Mouse (Mus musculus) brain, embryonic 18.5 days (tissue): ENCODE measurements at regions not wholly inside any gene's neighbourhood (a gene's known extent, or its start where the extent isn't known, plus 50 kb on each side); places are given as distances from the start of the nearest gene placed in this dataset.
A peak's percentile ranks its signal among the peaks of the same experiment; 100 is the strongest.

Experiments
- DNase-seq: peaks from one replicate; pipeline ENCODE4 v3.0.0-alpha.2; 2012; ENCODE audit warnings: low read depth, low spot score

DNA sequence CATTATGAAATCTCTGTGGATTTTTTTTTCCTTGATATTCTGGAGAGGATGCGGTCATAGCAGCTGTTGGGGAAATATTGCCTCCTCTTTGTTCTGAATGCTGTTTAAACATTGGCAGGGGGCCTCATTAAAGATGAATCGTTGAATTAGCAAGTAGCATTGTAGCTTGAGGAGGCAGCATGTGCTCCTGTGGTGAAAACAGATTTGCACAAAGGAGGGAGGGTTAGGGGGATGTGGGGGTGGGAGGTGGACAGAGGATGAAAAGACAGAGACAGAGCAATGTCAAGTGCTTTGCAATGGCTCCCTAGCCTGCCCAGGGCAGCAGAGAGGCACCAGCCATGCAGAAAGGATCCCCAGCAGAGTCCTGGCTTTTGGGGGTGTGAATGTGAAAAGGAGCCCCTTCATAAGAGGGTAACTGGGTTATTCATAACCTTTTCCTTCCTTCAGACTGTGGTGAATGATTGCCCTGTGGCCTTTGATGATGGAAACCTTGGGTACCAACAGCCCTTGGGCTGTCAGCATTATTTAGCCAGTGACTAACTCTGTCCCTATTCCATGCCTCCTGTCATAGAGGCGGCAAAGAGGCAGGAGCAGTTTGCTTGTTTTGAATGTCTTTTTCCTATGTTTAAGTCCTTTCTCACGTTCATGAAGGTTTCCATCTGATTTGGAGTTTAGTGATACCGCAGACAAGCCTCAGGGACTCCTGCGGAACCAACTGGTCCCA is 1541.6 kb upstream of the Gulo start:
- DNase-seq, result no peak

DNA sequence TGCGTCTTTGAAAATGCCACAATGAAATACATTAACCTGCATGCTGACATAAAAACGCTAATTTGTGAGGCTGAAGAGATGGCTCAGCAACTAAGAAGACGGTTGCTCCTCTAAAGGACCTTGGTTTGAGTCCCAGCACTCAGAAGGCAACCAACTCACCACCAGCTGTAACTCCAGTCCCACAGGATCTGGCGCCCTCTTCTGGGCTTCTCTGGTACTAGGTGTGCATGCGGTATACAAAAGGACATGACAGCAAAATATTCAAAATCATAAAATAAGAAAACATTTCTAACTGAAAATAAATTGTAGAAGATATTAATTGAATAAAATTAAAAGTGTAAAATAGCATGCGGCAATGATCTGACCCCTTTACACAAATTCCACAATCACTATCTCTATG is 1539.7 kb upstream of the Gulo start:
- no peak for DNase-seq

DNA sequence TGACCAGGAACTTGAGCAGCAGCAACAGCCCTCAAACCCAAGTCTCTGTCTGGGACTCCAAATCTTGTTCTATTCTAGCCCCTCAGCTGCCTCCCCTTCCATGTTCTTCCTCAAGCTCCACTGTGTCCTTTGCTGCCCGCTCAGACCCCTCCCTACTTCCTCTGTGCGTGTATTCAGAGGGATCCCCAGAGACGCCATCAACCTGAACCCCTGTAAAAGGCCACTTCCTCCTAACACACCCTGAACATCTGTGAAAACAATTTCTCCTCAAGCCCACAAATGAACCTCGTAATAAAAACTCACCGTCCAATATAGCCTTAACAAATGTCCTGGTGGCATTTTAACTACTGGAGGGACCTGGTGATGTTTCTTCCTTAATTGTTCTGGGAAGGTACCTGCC is 1536.0 kb upstream of the Gulo start:
- no peak for DNase-seq

DNA sequence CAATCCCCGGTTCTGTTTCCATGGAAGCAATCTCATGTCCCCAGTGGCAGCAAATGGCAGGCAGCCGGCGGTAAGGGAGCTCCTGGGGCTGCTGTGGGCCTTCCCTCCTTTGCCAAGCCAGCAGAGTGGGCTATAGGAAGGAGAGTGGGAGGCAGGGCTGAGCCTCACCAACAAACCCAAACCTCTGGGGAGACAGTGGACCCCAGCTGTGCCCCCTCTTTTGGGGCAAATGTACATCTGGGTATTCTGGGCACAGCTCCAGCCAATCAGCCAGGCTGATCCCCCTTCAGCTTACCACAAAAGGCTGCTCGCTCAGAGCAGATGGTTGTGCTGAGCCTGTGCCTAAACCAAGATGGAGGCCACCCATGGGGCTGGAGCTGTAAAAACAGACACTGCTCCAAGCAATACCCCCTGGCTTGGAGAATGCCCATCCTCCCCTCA is 1532.3 kb upstream of the Gulo start:
- peak; percentile 32 for DNase-seq

DNA sequence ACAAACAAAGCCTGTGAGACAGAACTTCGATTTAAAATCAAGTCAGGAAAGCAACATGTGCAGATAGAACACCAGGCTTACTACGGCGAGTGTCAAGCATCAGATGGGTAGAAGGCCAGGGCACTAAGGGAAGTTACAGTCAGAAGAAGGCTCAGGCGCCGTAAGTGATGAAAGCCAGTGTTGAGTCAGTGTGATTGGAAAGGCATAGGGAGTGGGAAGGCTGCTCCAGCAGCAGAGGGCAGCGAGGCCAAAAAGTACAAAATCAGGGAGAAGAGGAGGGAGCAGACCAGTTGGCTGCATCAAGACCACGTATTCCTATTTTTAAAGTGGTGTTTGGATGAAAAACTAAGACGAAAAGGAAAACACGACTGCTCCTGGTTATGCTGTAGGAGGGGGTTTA is 1529.7 kb upstream of the Gulo start:
- DNase-seq, result no peak

DNA sequence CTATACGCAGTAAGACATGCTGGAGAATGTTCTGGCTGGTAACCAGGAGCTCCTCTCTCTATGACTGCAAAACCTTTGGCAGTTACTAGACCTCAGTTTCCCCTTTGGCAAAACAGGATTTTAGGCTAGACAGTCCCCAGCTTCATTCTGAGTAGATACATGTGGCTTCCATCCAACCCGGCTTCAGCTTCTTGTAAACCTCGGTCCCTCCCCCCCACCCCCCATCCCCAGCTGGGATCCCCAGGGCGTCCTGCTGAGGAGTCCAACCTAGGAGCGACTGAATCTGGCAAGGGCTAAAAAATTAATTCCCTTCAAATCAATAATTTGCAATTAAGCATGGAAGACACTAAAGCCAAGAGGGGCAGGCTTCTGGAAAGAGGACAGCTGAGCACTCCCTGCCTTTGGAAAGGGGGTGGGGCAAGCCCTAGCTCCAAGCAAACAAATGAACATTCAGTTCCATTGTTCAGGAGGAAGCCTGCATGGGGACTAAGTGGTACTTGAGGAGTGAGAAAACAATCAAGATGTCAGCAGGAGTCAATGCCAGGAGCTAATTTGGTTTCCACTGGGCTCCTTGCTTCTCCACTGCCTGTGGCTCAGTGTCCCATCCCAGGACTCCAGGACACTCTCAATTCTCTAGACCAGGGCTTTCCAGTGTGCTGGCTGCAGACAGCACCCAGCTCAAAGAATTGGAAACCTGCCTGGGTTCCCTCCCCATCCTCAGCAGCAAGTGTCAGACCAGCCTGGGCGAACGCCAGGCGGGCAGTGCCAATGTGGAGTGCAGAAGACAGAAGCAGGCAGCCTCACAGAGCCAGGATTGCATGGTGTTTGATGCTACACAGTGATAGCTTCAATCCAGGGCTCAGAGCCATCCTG is 1528.0 kb upstream of the Gulo start:
- DNase-seq, result peak; percentile 46

DNA sequence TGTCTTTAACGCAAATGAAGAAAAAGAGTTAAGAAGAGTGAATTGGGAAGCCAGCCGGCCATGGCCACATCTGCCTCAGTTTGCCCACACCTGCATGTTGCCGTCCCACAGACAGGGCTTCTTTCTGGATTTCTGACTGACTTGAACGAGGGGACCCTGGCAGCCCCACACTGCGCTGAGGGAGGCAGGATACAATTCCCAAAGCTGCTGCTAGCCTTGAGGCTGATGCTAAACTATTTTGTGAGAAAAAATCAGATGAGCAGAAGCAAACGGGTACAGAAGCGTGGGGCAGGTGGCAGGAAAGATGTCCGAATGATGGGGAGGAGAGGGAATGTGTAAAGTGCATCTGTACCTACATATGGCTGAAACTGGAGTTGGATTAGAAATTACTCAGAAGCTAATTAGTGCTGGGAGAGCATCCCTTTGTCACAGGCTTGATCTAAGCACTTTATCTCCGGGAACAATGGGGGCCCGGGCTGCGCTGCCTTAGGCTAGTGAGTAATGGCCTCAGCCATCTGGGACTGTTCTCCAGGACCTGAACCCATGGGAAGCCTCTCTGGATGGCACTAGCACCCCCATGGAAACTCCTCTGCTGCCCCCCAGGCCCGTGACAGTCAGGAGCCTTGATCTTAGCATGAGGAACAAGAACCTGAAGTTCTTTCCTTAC is 1497.9 kb upstream of the Gulo start:
- no peak for DNase-seq

DNA sequence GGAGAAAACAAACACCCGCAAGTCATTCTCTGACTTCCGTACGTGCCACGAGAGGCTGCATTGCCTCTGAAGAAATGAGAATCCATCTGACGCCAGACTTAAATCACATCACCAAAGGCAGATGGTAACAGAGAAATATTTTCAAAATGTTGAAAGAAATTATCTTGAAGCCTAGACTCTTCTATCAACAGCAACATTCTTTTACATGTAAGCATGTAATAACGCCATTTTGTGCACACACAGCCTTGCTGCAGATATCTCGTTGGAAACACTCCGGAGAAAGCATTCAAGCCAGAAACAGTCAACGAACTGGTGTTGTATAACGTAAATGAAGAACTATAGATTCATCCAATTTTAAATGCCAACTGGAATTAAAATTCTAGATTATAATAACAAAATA is 1483.1 kb upstream of the Gulo start:
- DNase-seq, result peak; percentile 43

DNA sequence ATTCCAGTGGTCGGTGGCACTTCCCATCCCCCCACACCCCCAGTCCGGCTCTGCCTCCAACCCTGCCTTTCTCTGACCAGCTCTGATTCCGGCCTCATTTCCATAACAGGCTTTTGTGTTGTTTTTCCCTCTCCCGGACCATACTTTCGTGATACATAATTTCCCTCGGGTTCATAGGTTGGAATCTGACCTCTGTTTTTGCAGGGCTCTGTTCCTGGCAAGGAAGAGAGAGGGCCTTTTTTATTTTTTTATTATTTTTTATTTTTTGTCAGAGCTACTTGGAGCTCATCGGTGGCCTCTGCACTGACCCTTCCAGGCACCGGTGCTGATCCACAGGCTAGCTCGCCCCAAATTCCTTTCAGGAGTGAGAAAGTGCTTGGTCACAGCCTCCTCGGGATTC is 1477.7 kb upstream of the Gulo start:
- no peak for DNase-seq

DNA sequence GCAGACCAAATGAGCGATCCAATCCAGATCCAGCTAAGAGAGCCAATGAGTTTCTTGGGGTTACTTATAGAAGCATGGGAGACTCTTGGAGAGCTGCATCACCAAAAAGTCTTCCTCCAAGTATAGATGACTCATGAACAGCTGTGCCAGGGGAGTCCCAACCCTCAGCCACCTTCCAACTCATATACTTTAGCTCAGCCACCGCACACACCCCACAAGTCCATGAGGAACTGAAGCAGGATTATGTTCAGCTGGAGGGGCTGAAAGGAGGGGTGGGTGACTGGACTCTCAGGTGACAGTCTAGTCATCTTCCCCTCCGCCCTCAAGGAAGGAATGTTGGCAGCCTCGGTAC is 1476.4 kb upstream of the Gulo start:
- DNase-seq, result no peak

DNA sequence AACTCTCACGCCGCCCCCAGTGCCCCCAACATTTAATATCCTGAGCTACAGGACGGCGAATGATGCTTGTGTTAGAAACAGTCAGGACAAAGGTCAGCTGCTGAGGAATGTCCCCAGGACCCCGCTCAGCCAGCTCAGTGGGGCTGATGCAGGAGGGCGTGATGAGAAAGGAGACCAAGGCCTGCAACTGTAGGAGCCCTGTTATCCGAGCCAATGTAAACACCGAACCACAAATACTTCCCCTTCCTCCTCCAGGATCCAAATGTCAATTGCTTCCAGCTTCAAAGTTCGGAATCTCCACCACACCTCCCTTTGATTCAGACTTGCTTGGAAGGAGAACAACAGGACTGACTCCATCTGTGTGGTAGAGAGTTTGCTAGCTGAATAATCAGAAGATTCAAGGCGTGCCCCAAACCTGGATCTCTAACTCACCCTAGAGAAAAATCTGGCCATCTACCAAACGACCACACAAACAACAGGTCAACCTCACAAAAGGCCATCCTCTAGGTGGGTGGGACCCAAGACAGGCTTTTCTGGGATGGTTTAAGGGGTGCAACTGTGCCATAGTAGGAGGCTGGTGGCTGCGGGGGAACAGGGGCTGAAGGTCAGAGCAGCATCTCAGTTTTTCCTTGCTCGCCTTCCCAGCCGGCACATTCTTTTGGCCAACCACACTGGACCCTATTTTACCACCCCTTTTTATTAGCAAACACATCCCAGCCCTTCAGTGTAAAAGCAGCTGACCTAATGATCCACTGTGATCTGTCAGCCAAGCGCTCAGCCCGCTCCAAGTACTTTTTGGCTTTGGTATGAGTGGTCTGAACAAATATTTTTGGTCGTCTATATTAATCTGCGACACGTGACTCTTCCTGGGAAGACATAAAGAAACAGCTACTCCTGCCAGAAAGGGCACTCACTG is 1475.8 kb upstream of the Gulo start:
- no peak for DNase-seq
